Mouse (Mus musculus) erythroblast, embryonic 14.5 days (primary cell): ENCODE measurements at regions not wholly inside any gene's neighbourhood (a gene's known extent, or its start where the extent isn't known, plus 50 kb on each side); places are given as distances from the start of the nearest gene placed in this dataset.

Experiments
- GATA1 ChIP-seq: IDR thresholded peaks from 2 replicates; pipeline ENCODE4 v1.6.1; 2012; ENCODE audit warnings: low read length, inconsistent platforms, mixed read lengths
- TAL1 ChIP-seq: IDR thresholded peaks from 3 replicates; pipeline ENCODE4 v1.6.1; 2012; ENCODE audit warnings: low read length, inconsistent platforms, mixed read lengths

DNA sequence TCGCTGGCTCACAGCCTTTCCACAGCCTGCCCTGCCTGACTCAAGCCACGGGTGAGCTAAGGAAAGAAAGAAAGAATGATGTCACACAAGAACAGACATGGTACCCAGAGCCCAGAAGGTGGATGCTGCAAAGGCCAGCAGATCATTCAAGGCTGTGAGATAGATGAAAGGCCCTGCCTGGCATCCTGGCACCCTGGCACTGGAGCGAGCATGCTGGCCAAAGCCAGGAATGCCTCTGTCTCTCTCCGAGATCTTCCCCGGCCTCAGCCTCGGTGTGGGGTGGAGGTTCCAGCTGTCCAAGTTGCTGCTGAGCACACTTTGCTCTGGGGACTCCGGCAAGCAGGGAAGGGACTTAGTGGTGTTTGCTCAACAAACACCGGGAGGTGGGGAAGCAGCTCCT is 116.4 kb upstream of the Lhx5 start:
- no peak for TF ChIP-seq TAL1
- TF ChIP-seq GATA1, result no peak
